Mouse (Mus musculus): Measurements from ENCODE around the gene Cd207.
"Not testable (repeated sequence)": the region's sequence is repeated elsewhere in the genome, so short reads cannot be mapped to it uniquely, and the experiment has no call there.

Gene Cd207

GRCm38 (mm10) chr6:83697932-83698331 lies 20.3 kb upstream of the Cd207 start:
- DNase-seq (ENCODE audit: low spot score in 2 of 2): no peak

- DNase-seq (ENCODE audit: low spot score in 2 of 2): no peak
These were observed 19.0 kb upstream of the Cd207 start for GRCm38 (mm10) chr6:83696684-83697083.

- DNase-seq (ENCODE audit: low spot score in 2 of 2): no peak
These were observed 18.1 kb upstream of the Cd207 start for GRCm38 (mm10) chr6:83695731-83696130.

- DNase-seq (ENCODE audit: low spot score in 2 of 2): no peak
These were observed 16.2 kb upstream of the Cd207 start for GRCm38 (mm10) chr6:83693835-83694234.

GRCm38 (mm10) chr6:83692962-83693361 lies 15.3 kb upstream of the Cd207 start:
- no peak for DNase-seq (ENCODE audit: low spot score in 2 of 2)

GRCm38 (mm10) chr6:83690936-83691335 lies 13.3 kb upstream of the Cd207 start:
- DNase-seq (ENCODE audit: low spot score in 2 of 2): no peak

- DNase-seq (ENCODE audit: low spot score in 2 of 2): no peak
These were observed 12.6 kb upstream of the Cd207 start for GRCm38 (mm10) chr6:83690277-83690676.

GRCm38 (mm10) chr6:83689374-83689773 lies 11.7 kb upstream of the Cd207 start:
- DNase-seq (ENCODE audit: low spot score in 2 of 2): no peak

GRCm38 (mm10) chr6:83673395-83673794 lies 4.3 kb downstream of the Cd207 start:
- peak; percentile 48 to 64 for DNase-seq (ENCODE audit: low spot score in 2 of 2)

- no peak for DNase-seq (ENCODE audit: low spot score in 2 of 2)
These were observed 12.6 kb downstream of the Cd207 start for GRCm38 (mm10) chr6:83665009-83665408.

GRCm38 (mm10) chr6:83660821-83661220 lies 16.8 kb downstream of the Cd207 start:
- DNase-seq (ENCODE audit: low spot score in 2 of 2): no peak

- no peak for DNase-seq (ENCODE audit: low spot score in 2 of 2)
These were observed 21.6 kb downstream of the Cd207 start, which contains the start of gene Clec4f for GRCm38 (mm10) chr6:83656087-83656486. Gene Clec4f (minus strand): TSS chr6:83656187.

GRCm38 (mm10) chr6:83646715-83647114 lies 30.9 kb downstream of the Cd207 start:
- DNase-seq (ENCODE audit: low spot score in 2 of 2): no peak

GRCm38 (mm10) chr6:83635329-83635728 lies 42.3 kb downstream of the Cd207 start:
- DNase-seq (ENCODE audit: low spot score in 2 of 2): no peak

- DNase-seq (ENCODE audit: low spot score in 2 of 2): not testable (repeated sequence)
These were observed 43.0 kb downstream of the Cd207 start for GRCm38 (mm10) chr6:83634631-83635030.

- DNase-seq (ENCODE audit: low spot score in 2 of 2): not testable (repeated sequence)
These were observed 43.6 kb downstream of the Cd207 start for GRCm38 (mm10) chr6:83634106-83634505.

GRCm38 (mm10) chr6:83631815-83632214 lies 45.8 kb downstream of the Cd207 start:
- no peak for DNase-seq (ENCODE audit: low spot score in 2 of 2)

- DNase-seq (ENCODE audit: low spot score in 2 of 2): no peak
These were observed 50.9 kb downstream of the Cd207 start for GRCm38 (mm10) chr6:83626781-83627180.

Data from right cerebral cortex, postnatal 36 days (tissue).